Mouse (Mus musculus): ENCODE results near the gene Thra.

DNA sequence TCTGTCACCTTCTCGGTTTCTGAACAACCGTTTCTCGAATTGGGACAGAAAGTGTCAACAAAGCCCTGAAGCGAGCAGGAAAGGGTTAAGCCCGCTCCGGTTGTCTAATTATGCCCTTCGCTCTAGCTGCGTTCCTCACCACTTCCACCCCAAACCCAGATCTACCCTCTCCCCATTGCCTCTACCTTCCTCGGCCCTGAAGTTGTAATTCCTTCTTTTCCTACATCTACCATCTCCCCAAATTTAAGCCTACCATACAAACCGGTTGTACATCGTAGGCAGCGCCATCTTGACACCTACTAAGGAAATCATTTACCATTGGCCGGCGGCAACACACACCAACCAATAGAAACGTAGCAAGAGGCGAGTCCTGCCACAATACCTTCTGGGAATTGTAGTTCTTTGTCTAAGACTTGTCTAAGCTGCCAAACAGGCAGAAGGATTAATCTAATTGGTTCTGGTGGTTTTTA, 11.3 kb upstream of the Thra start, which contains the start of gene Med24:
- no peak for TF ChIP-seq CTCF (IDR thresholded peaks at IDR 0.05; ENCODE audit: low read depth, low read length)
- no peak for TF ChIP-seq POLR2A (IDR thresholded peaks at IDR 0.05; ENCODE audit: extremely low read depth, insufficient read depth, low read length)
